In the genomic region with DNA sequence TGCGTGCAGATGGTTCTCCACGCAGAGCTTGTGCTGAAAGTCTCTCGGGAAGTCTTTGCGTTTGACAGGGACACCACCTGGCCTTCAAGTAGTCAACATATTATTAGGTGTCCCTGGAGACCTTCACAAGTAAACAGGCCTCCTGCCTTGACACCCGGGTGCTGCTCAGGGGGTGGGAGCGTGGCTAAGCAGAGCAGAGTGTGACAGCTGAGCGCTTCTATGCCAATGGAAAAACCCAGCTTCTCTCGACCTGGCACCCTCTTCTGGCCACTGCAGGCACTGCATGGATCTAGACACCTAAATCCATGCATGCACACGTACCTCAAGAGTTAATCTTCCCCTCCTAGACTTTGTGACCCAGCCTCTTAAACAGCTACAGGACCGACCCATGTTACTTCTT, we compare ENCODE assay signal across 7 mouse cellular contexts.
DNase-seq lines count a peak whose midpoint lies in the region; ATAC-seq lines count a peak whose summit lies in the region.

No protein-coding gene starts in this region.

- DNase-seq in adrenal gland, adult 8-10 months, result peak; percentile 54
- peak; percentile 83 for DNase-seq in embryo, embryonic 10.5 days (ENCODE audit: low spot score)
- DNase-seq in gastrocnemius, postnatal 36 days, result peak; percentile 68 to 69
- peak; percentile 77 to 89 for DNase-seq in left cerebral cortex, postnatal 25 days (ENCODE audit: low spot score in 2 of 2)
- DNase-seq in midbrain, embryonic 11.5 days (ENCODE audit: low spot score, missing footprints), result peak; percentile 96
- DNase-seq in skeletal muscle tissue, adult 2 months (ENCODE audit: low read depth, low spot score), result peak; percentile 54

- intact Hi-C loops in gastrocnemius, postnatal 36 days (cut with DNase I), result loop anchor here (5.0 kb wide), 3 partner anchors 97 to 367 kb away; a partner anchor contains a TSS
- intact Hi-C loops in left cerebral cortex, postnatal 25 days (cut with DNase I), result loop anchor here (5.0 to 10.0 kb wide), 2 partner anchors 167 to 904 kb away; no protein-coding TSS in a partner anchor

- peak; percentile 83 for ATAC-seq in intestine, embryonic 15.5 days
- peak; percentile 66; the same call in 1 of the 2 replicates for ATAC-seq in midbrain, embryonic 11.5 days (ENCODE audit: low FRiP score)

- 8% methylated on average over 10 of the region's 10 CpGs for WGBS in intestine, embryonic 15.5 days
- 20% methylated on average over 10 of the region's 10 CpGs for WGBS in midbrain, embryonic 11.5 days

- no peaks in the 10 kb centered on the region for H3K27me3 ChIP-seq in intestine, embryonic 15.5 days (replicated peaks)
- H3K27me3 ChIP-seq in midbrain, embryonic 11.5 days (ENCODE audit: control insufficient read depth, insufficient read depth, low read length), result no peaks in the 10 kb centered on the region

- no peaks in the 10 kb centered on the region for H3K4me1 ChIP-seq in intestine, embryonic 15.5 days (replicated peaks)
- H3K4me1 ChIP-seq in midbrain, embryonic 11.5 days (ENCODE audit: control insufficient read depth, insufficient read depth, low read length), result no peaks in the 10 kb centered on the region

- no peak overlapping the region for H3K4me3 ChIP-seq in intestine, embryonic 15.5 days (replicated peaks)
- H3K4me3 ChIP-seq in midbrain, embryonic 11.5 days (ENCODE audit: low read depth, low read length), result no peak overlapping the region

- no peaks in the 10 kb centered on the region for H3K9me3 ChIP-seq in intestine, embryonic 15.5 days
- H3K9me3 ChIP-seq in midbrain, embryonic 11.5 days (ENCODE audit: control insufficient read depth, low read length), result no peaks in the 10 kb centered on the region

- no peak overlapping the region for H3K9ac ChIP-seq in intestine, embryonic 15.5 days
- H3K9ac ChIP-seq in midbrain, embryonic 11.5 days (ENCODE audit: low read length), result no peak overlapping the region

- peak overlapping the region; percentile 51 for H3K4me2 ChIP-seq in intestine, embryonic 15.5 days (replicated peaks)
- no peak overlapping the region for H3K4me2 ChIP-seq in midbrain, embryonic 11.5 days

- no peaks in the 10 kb centered on the region for H3K36me3 ChIP-seq in intestine, embryonic 15.5 days
- no peaks in the 10 kb centered on the region for H3K36me3 ChIP-seq in midbrain, embryonic 11.5 days (ENCODE audit: control insufficient read depth, insufficient read depth, low read length)

- H3K27ac ChIP-seq in intestine, embryonic 15.5 days, result no peak overlapping the region
- H3K27ac ChIP-seq in midbrain, embryonic 11.5 days (ENCODE audit: low read depth, low read length), result no peak overlapping the region
